Mouse (Mus musculus) G1E (cell line): ENCODE measurements around the gene Ptpn3. TPM values are rescaled to one million over a fixed set of nuclear protein-coding genes. Genes with fewer than 3 reads are reported as not detected.

Experiments used
- ATAC-seq: 2 replicates; pipeline ENCODE4 v1.8.0; 2016; ENCODE audit warnings: mild to moderate bottlenecking; ENCODE audit not compliant: insufficient number of reproducible peaks, poor library complexity, low FRiP score, severe bottlenecking; ENCODE audit errors: extremely low read depth
- DNase-seq: peaks from one replicate; pipeline ENCODE4 v3.0.0; 2012; ENCODE audit warnings: low spot score
- H3K27me3 ChIP-seq: 2 replicates; pipeline ENCODE4 v1.6.1; 2012; ENCODE audit warnings: mild to moderate bottlenecking, low read length, inconsistent platforms; ENCODE audit not compliant: insufficient read depth
- H3K36me3 ChIP-seq: replicated peaks from 2 replicates; pipeline ENCODE3; 2012; ENCODE audit warnings: mild to moderate bottlenecking, inconsistent platforms
- H3K4me1 ChIP-seq: 2 replicates; pipeline ENCODE4 v1.6.1; 2012; ENCODE audit warnings: low read depth, low read length, inconsistent platforms, mixed read lengths; ENCODE audit not compliant: insufficient read depth
- H3K4me3 ChIP-seq: 2 replicates; pipeline ENCODE4 v1.5.1; 2012; ENCODE audit warnings: low read depth, mild to moderate bottlenecking, inconsistent platforms, low read length, moderate library complexity, mixed read lengths
- H3K9me3 ChIP-seq: replicated peaks from 2 replicates; pipeline ENCODE4 v1.6.1; 2012; ENCODE audit warnings: inconsistent platforms
- CTCF ChIP-seq: IDR thresholded peaks from 2 replicates; pipeline ENCODE4 v1.5.1; 2012; ENCODE audit warnings: low read depth, low read length, inconsistent platforms, mixed read lengths
- GATA1 ChIP-seq: IDR thresholded peaks from 2 replicates; pipeline ENCODE4 v1.6.1; 2012; ENCODE audit warnings: borderline replicate concordance, low read length, inconsistent platforms, mixed read lengths
- GATA2 ChIP-seq: IDR thresholded peaks from 2 replicates; pipeline ENCODE4 v1.6.1; 2012; ENCODE audit warnings: low read depth, low read length, inconsistent platforms, borderline replicate concordance
- POLR2AphosphoS5 ChIP-seq: IDR thresholded peaks from 2 replicates; pipeline ENCODE4 v1.6.1; 2012; ENCODE audit warnings: low read depth, low read length, inconsistent platforms; ENCODE audit not compliant: insufficient replicate concordance
- TAL1 ChIP-seq: conservative IDR thresholded peaks from 2 replicates; pipeline ENCODE4 v1.6.1; 2012; ENCODE audit warnings: low read depth, low read length, inconsistent platforms, mixed read lengths
- polyA plus RNA-seq: library from polyadenylated mRNA; stranded (reverse); fragments of >175 nt; gene quantifications from 2 replicates; pipeline ENCODE4 v1.2.3, GENCODE M21; 2012
- total RNA-seq, 2 experiments: library from RNA; stranded (forward) in 1 of 2; stranded (reverse) in 1 of 2; fragments of 200-1000 nt in 1 of 2; fragments of >200 nt in 1 of 2; fragmentation: Nextera tagmentation in 1 of 2; gene quantifications; 2 replicates each; pipeline ENCODE4 v1.2.3; 2014 to 2017

Ptpn3 gene
- total and polyA plus RNA-seq, 3 experiments = under 0.01 TPM; not detected in 2

GRCm38 (mm10) chr4:57258159-57259035, 43.2 kb downstream of the Ptpn3 start:
- Histone ChIP-seq H3K4me3 (no peak overlapping the region), H3K4me1 (no peaks in the 10 kb centered on the region), H3K36me3 (no peaks in the 10 kb centered on the region), H3K9me3 (peaks cover 67% of the 10 kb centered on the region), H3K27me3 (no peaks in the 10 kb centered on the region)
- TF ChIP-seq TAL1 = no peak
- TF ChIP-seq CTCF = no peak
- TF ChIP-seq GATA2 = no peak
- TF ChIP-seq POLR2AphosphoS5 = no peak
- no peak for TF ChIP-seq GATA1
- ATAC-seq = no peak
- no peak for DNase-seq

- peaks cover 71% of the 10 kb centered on the region for H3K9me3 ChIP-seq
- H3K4me1 ChIP-seq = no peaks in the 10 kb centered on the region
- no peak overlapping the region for H3K4me3 ChIP-seq
- DNase-seq = no peak
- ATAC-seq = no peak
- TF ChIP-seq GATA1 = no peak
- TF ChIP-seq POLR2AphosphoS5 = no peak
- no peak for TF ChIP-seq TAL1
- TF ChIP-seq GATA2 = no peak
- TF ChIP-seq CTCF = no peak
- no peaks in the 10 kb centered on the region for H3K27me3 ChIP-seq
- H3K36me3 ChIP-seq = no peaks in the 10 kb centered on the region
Observed at GRCm38 (mm10) chr4:57257409-57257808, 44.2 kb downstream of the Ptpn3 start.

GRCm38 (mm10) chr4:57256761-57257160, 44.9 kb downstream of the Ptpn3 start:
- no peak for ATAC-seq
- no peaks in the 10 kb centered on the region for H3K27me3 ChIP-seq
- TF ChIP-seq GATA1 (no peak), POLR2AphosphoS5 (no peak), TAL1 (no peak), CTCF (no peak), GATA2 (no peak)

GRCm38 (mm10) chr4:57254412-57254811, 47.2 kb downstream of the Ptpn3 start:
- TF ChIP-seq GATA2 (no peak), CTCF (no peak)
- H3K4me1 ChIP-seq = no peaks in the 10 kb centered on the region

More at GRCm38 (mm10) chr4:57256761-57257160, 44.9 kb downstream of the Ptpn3 start:
- no peaks in the 10 kb centered on the region for H3K4me1 ChIP-seq
- no peak overlapping the region for H3K4me3 ChIP-seq
- H3K9me3 ChIP-seq = peaks cover 75% of the 10 kb centered on the region
- no peaks in the 10 kb centered on the region for H3K36me3 ChIP-seq
- no peak for DNase-seq

GRCm38 (mm10) chr4:57250636-57251035, 51.0 kb downstream of the Ptpn3 start:
- ATAC-seq (no peak), DNase-seq (no peak)
- H3K4me1 ChIP-seq = no peaks in the 10 kb centered on the region
- H3K36me3 ChIP-seq = no peaks in the 10 kb centered on the region
- H3K4me3 ChIP-seq = no peak overlapping the region
- H3K27me3 ChIP-seq = no peaks in the 10 kb centered on the region
- no peak for TF ChIP-seq GATA1
- TF ChIP-seq TAL1 = no peak
- TF ChIP-seq POLR2AphosphoS5 = no peak
- TF ChIP-seq CTCF = no peak
- TF ChIP-seq GATA2 = no peak
- peaks cover 65% of the 10 kb centered on the region for H3K9me3 ChIP-seq

More at GRCm38 (mm10) chr4:57254412-57254811, 47.2 kb downstream of the Ptpn3 start:
- Histone ChIP-seq H3K9me3 (peaks cover 74% of the 10 kb centered on the region), H3K4me3 (no peak overlapping the region), H3K27me3 (no peaks in the 10 kb centered on the region), H3K36me3 (no peaks in the 10 kb centered on the region)
- no peak for DNase-seq
- ATAC-seq = no peak

- Histone ChIP-seq H3K4me3 (no peak overlapping the region), H3K4me1 (no peaks in the 10 kb centered on the region)
- no peak for ATAC-seq
Observed at GRCm38 (mm10) chr4:57249108-57249507, 52.5 kb downstream of the Ptpn3 start.

More at GRCm38 (mm10) chr4:57249108-57249507, 52.5 kb downstream of the Ptpn3 start:
- no peak for DNase-seq
- H3K9me3 ChIP-seq = peaks cover 62% of the 10 kb centered on the region
- TF ChIP-seq GATA1 = no peak
- TF ChIP-seq TAL1 = no peak
- no peak for TF ChIP-seq CTCF
- TF ChIP-seq POLR2AphosphoS5 = no peak
- TF ChIP-seq GATA2 = no peak
- H3K27me3 ChIP-seq = no peaks in the 10 kb centered on the region
- no peaks in the 10 kb centered on the region for H3K36me3 ChIP-seq
